Mouse (Mus musculus): ENCODE measurements around the gene Glb1.

DNA sequence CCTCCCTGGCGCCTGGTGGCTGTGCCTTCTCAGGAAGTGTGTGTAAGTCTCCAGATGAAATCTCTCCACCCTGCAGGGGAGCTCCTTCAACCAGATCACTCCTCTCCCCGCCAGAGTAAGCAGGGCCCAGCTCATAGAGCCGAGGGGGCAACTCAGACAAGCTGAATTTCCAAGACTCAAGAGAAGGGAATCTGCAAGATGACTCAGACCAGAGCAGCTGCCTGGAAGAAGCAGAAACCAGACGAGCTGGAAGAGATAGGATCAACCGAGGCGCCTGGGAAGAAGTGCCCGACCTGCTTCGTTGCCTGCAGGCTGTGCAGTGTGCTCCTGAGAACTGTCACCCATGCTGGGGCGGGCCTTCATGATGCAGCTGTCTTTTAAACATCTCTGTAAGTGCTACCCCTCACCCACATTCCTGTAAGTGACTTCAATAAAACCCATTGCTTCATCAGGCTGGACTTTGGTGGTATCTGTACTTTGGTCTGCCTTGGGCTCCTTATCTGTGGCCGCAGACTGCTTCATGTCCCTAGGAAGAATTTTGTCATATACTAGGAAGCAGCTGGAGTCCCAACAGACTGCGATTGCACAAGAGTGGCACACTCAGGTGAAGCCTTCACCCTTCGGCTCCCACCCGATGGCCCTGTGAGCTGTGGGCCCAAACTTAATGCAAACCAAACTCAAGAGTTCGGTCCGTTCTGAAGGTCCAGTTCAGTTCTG, 102.0 kb downstream of the Glb1 start:
- no peak for TF ChIP-seq POLR2A (IDR thresholded peaks at IDR 0.05; ENCODE audit: low read depth, low read length)
- TF ChIP-seq CTCF (conservative IDR thresholded peaks at IDR 0.05; ENCODE audit: insufficient read depth, insufficient read length, low read depth, low read length) = no peak

All from kidney, adult 2 months (tissue).